12 mouse cellular contexts compared by ENCODE assay signal in genomic region chr10:59956681-59957080, GRCm38 (mm10). TPM values are rescaled to one million over a fixed set of nuclear protein-coding genes. Genes with fewer than 3 reads are reported as not detected.
DNase-seq lines count a peak whose midpoint lies in the region; ATAC-seq and TF ChIP-seq lines count a peak whose summit lies in the region.
"Had no signal": no experiment of that assay in that cellular context is flagged by ENCODE, and none has a peak within 500 bp of the region (broad histone marks: within the 10 kb centered on the region; RNA-seq: fewer than 3 reads in every experiment).

No protein-coding gene starts in this region.

- WGBS in hindbrain, embryonic 12.5 days: 55% methylated on average over 5 of the region's 5 CpGs
- 58% methylated on average over 5 of the region's 5 CpGs for WGBS in midbrain, embryonic 13.5 days

- no peaks in the 10 kb centered on the region for H3K27me3 ChIP-seq in hindbrain, embryonic 12.5 days
- no peaks in the 10 kb centered on the region for H3K27me3 ChIP-seq in midbrain, embryonic 13.5 days
- H3K27me3 ChIP-seq: megakaryocyte, embryonic 14.5 days had no signal

- peak overlapping the region; percentile 84 for H3K27ac ChIP-seq in gastrocnemius, adult 2 months
- H3K27ac ChIP-seq in brown adipose tissue, adult 24 weeks (replicated peaks; ENCODE audit: low read depth, low read length): 0 out of 2 replicates have a peak overlapping the region, but pooled peaks have one; percentile 38
- peak overlapping the region; percentile 80; the same call in 1 of the 2 replicates for H3K27ac ChIP-seq in hindbrain, embryonic 12.5 days
- peak overlapping the region; percentile 88 for H3K27ac ChIP-seq in midbrain, embryonic 13.5 days
- H3K27ac ChIP-seq: liver, embryonic 14.5 days had no signal

- no peak for ATAC-seq in hindbrain, embryonic 12.5 days (ENCODE audit: low FRiP score)
- ATAC-seq in midbrain, embryonic 13.5 days: no peak

- H3K36me3 ChIP-seq in hindbrain, embryonic 12.5 days: no peaks in the 10 kb centered on the region
- H3K36me3 ChIP-seq in midbrain, embryonic 13.5 days: no peaks in the 10 kb centered on the region

- no peak for DNase-seq in gastrocnemius, adult 2 months
- DNase-seq in gastrocnemius, postnatal 10 days: no peak
- no peak for DNase-seq in ovary, postnatal 10 days (ENCODE audit: low spot score)
- no peak for DNase-seq in spleen, adult 18-20 months
- DNase-seq in liver: no peak
- DNase-seq: kidney, adult 11 months had no signal

- no peak overlapping the region for H3K4me3 ChIP-seq in gastrocnemius, adult 2 months
- no peak overlapping the region for H3K4me3 ChIP-seq in brown adipose tissue, adult 24 weeks (ENCODE audit: insufficient read depth, low read depth, low read length)
- no peak overlapping the region for H3K4me3 ChIP-seq in hindbrain, embryonic 12.5 days
- no peak overlapping the region for H3K4me3 ChIP-seq in midbrain, embryonic 13.5 days (replicated peaks)
- H3K4me3 ChIP-seq: erythroblast, embryonic 14.5 days; megakaryocyte, embryonic 14.5 days had no signal

- no peak overlapping the region for H3K9ac ChIP-seq in hindbrain, embryonic 12.5 days
- H3K9ac ChIP-seq in midbrain, embryonic 13.5 days (replicated peaks): no peak overlapping the region
- H3K9ac ChIP-seq: liver, embryonic 14.5 days had no signal

- 0 out of 2 replicates have a peak overlapping the region, but pooled peaks have one; percentile 47 for H3K4me2 ChIP-seq in hindbrain, embryonic 12.5 days (replicated peaks)
- no peak overlapping the region for H3K4me2 ChIP-seq in midbrain, embryonic 13.5 days (replicated peaks)

- peaks cover 13% of the 10 kb centered on the region for H3K4me1 ChIP-seq in brown adipose tissue, adult 24 weeks (ENCODE audit: control insufficient read depth, insufficient read depth, insufficient read length, low read length)
- peaks cover 38% of the 10 kb centered on the region for H3K4me1 ChIP-seq in hindbrain, embryonic 12.5 days
- H3K4me1 ChIP-seq in midbrain, embryonic 13.5 days (replicated peaks): peaks cover 47% of the 10 kb centered on the region

- no peaks in the 10 kb centered on the region for H3K9me3 ChIP-seq in hindbrain, embryonic 12.5 days (replicated peaks)
- H3K9me3 ChIP-seq in midbrain, embryonic 13.5 days: no peaks in the 10 kb centered on the region
- H3K9me3 ChIP-seq: megakaryocyte, embryonic 14.5 days had no signal

- no peak for TF ChIP-seq CTCF in gastrocnemius, adult 2 months (IDR thresholded peaks at IDR 0.05)

- intact Hi-C loops in gastrocnemius, adult 2 months (cut with DNase I): no loop called here

RNA-seq across cellular contexts. Expression of gene Ddit4, which starts 5.0 kb away (rescaled TPM):
- 100 to 1,000 TPM in 1 of 2 experiments, 10 to 100 TPM in 1; 15.4 to 183 TPM for total RNA-seq in gastrocnemius, adult 2 months (2021)
- total RNA-seq in gastrocnemius, postnatal 10 days (2021): 10 to 100 TPM; 14.2 to 39.1 TPM
- polyA plus RNA-seq in brown adipose tissue, adult 24 weeks (2012; ENCODE audit: insufficient read depth, insufficient read length, missing spikeins): 6.1 and 17.7 TPM in 2 replicates
- 78.1 and 78.6 TPM in 2 replicates for polyA plus RNA-seq in hindbrain, embryonic 12.5 days (2016; fragmentation: Nextera tagmentation; extraction: Ambion mirVana)
- polyA plus RNA-seq in midbrain, embryonic 13.5 days (2015; fragmentation: Nextera tagmentation; extraction: Ambion mirVana): 48.5 and 58.7 TPM in 2 replicates

RNA-seq across cellular contexts. Expression of gene Ascc1, which starts 45.9 kb away (rescaled TPM):
- total RNA-seq in gastrocnemius, adult 2 months (2021): 10 to 100 TPM; 13.6 to 14.6 TPM
- total RNA-seq in gastrocnemius, postnatal 10 days (2021): 10 to 100 TPM; 12.4 to 13.5 TPM
- polyA plus RNA-seq in brown adipose tissue, adult 24 weeks (2012; ENCODE audit: insufficient read depth, insufficient read length, missing spikeins): 19.2 and 20.6 TPM in 2 replicates
- polyA plus RNA-seq in hindbrain, embryonic 12.5 days (2016; fragmentation: Nextera tagmentation; extraction: Ambion mirVana): 36.3 and 38.0 TPM in 2 replicates
- polyA plus RNA-seq in midbrain, embryonic 13.5 days (2015; fragmentation: Nextera tagmentation; extraction: Ambion mirVana): 49.5 and 50.6 TPM in 2 replicates

RNA-seq across cellular contexts. Expression of gene Anapc16, which starts 46.3 kb away (rescaled TPM):
- total RNA-seq in gastrocnemius, adult 2 months (2021): 10 to 100 TPM; 49.5 to 50.7 TPM
- 10 to 100 TPM; 39.7 to 40.1 TPM for total RNA-seq in gastrocnemius, postnatal 10 days (2021)
- 59.1 and 60.8 TPM in 2 replicates for polyA plus RNA-seq in brown adipose tissue, adult 24 weeks (2012; ENCODE audit: insufficient read depth, insufficient read length, missing spikeins)
- polyA plus RNA-seq in hindbrain, embryonic 12.5 days (2016; fragmentation: Nextera tagmentation; extraction: Ambion mirVana): 113 and 119 TPM in 2 replicates
- 121 TPM in 2 replicates for polyA plus RNA-seq in midbrain, embryonic 13.5 days (2015; fragmentation: Nextera tagmentation; extraction: Ambion mirVana)

Comparison
In these comparisons a context has a peak if more than half of its experiments do, and no peak if none do; other contexts are left out.
1. H3K27ac ChIP-seq: peak in every context shown above with its lines; median percentile 88 in midbrain, embryonic 13.5 days; 84 in gastrocnemius, adult 2 months; 80 in hindbrain, embryonic 12.5 days; 38 in brown adipose tissue, adult 24 weeks.